Mouse (Mus musculus) midbrain, embryonic 11.5 days (tissue): ENCODE measurements at regions not wholly inside any gene's neighbourhood (a gene's known extent, or its start where the extent isn't known, plus 50 kb on each side); places are given as distances from the start of the nearest gene placed in this dataset.

ENCODE experiments used
- ATAC-seq: fragments of 200-750 bp; cut with Nextera tagmentation; 2 replicates; pipeline ENCODE4 v1.8.0; 2017; ENCODE audit warnings: moderate TSS enrichment, moderate library complexity; ENCODE audit not compliant: low FRiP score
- DNase-seq: peaks from one replicate; pipeline ENCODE4 v3.0.0; 2015; ENCODE audit warnings: low spot score; ENCODE audit errors: missing footprints
- H3K27ac ChIP-seq: fragments of 300-500 bp; sonication (generic); 2 replicates; pipeline ENCODE4 v1.5.1; 2014; ENCODE audit warnings: low read depth, low read length
- H3K27me3 ChIP-seq: fragments of 300-500 bp; sonication (generic); 2 replicates; pipeline ENCODE4 v1.6.1; 2014; ENCODE audit warnings: mild to moderate bottlenecking, low read length, moderate library complexity, mixed read lengths; ENCODE audit not compliant: control insufficient read depth, insufficient read depth
- H3K36me3 ChIP-seq: fragments of 300-500 bp; sonication (generic); 2 replicates; pipeline ENCODE4 v1.6.1; 2014; ENCODE audit warnings: mild to moderate bottlenecking, low read length, moderate library complexity, mixed read lengths; ENCODE audit not compliant: control insufficient read depth, insufficient read depth
- H3K4me1 ChIP-seq: fragments of 300-500 bp; sonication (generic); 2 replicates; pipeline ENCODE4 v1.6.1; 2014; ENCODE audit warnings: low read length; ENCODE audit not compliant: control insufficient read depth, insufficient read depth
- H3K4me2 ChIP-seq: fragments of 300-500 bp; sonication (generic); 2 replicates; pipeline ENCODE4 v1.6.1; 2014; ENCODE audit warnings: mild to moderate bottlenecking, moderate library complexity
- H3K4me3 ChIP-seq: fragments of 300-500 bp; sonication (generic); 2 replicates; pipeline ENCODE4 v1.5.1; 2014; ENCODE audit warnings: low read depth, low read length
- H3K9ac ChIP-seq: fragments of 300-500 bp; sonication (generic); 2 replicates; pipeline ENCODE4 v1.6.1; 2014; ENCODE audit warnings: low read length
- H3K9me3 ChIP-seq: fragments of 300-500 bp; sonication (generic); 2 replicates; pipeline ENCODE4 v1.6.1; 2016; ENCODE audit warnings: low read length; ENCODE audit not compliant: control insufficient read depth
- WGBS: fragments of 180-500 bp; shearing (Covaris S2); extraction: QIAGEN DNeasy Blood & Tissue Kit; methylation state at CpG from one replicate; pipeline ENCODE4 v1.1.7; 2014; 5-methylcytosine and 5-hydroxymethylcytosine counted together

DNA sequence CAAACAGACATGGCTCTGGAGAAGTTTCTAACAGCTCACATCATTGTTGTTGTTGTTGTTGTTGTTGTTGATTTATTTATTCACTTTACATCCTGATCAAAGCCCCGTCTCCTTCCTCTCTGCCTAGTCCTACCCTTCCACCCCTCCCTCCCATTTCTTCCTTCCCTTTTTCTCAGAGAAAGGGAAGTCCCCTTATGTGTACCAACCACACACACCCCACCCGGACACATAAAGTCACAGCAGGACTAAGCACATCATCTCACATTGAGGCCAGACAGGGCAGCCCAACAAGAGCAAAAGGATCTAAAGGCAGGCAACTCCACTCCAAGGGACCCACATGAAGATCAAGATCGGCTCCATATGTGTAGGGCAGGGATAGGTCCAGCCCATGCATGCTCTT lies 130.1 kb upstream of the Cdyl start:
- Histone ChIP-seq H3K36me3 (no peaks in the 10 kb centered on the region), H3K9ac (no peak overlapping the region), H3K27ac (no peak overlapping the region), H3K4me3 (no peak overlapping the region), H3K27me3 (no peaks in the 10 kb centered on the region), H3K4me2 (no peak overlapping the region), H3K4me1 (no peaks in the 10 kb centered on the region), H3K9me3 (no peaks in the 10 kb centered on the region)
- WGBS = 88% methylated on average over 3 of the region's 3 CpGs
- DNase-seq (no peak), ATAC-seq (no peak)

DNA sequence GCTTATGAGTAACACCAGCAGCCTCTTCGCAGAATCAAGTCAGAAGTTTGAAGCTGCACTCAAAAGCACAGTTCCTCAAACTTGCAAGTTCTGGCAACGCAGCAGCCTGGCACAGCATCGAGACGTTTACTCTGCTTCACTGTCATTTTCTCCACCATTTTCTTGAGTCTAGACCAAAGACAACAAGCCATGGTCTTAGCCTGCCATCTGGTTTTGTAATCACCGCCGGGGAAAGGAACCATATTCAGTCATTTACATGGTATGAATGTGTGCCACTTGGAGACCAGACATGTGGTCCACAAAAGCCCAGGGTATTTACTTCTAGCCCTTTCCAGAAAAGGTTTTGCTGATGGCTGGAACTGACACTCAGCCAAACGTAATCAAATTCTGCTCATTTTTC lies 122.5 kb upstream of the Cdyl start:
- DNase-seq = no peak
- H3K27me3 ChIP-seq = no peaks in the 10 kb centered on the region
- WGBS = 85% methylated on average over 7 of the region's 7 CpGs
- H3K36me3 ChIP-seq = no peaks in the 10 kb centered on the region
- H3K4me3 ChIP-seq = no peak overlapping the region
- no peak for ATAC-seq
- no peak overlapping the region for H3K4me2 ChIP-seq
- no peaks in the 10 kb centered on the region for H3K9me3 ChIP-seq
- no peak overlapping the region for H3K27ac ChIP-seq
- H3K4me1 ChIP-seq = no peaks in the 10 kb centered on the region
- H3K9ac ChIP-seq = no peak overlapping the region

DNA sequence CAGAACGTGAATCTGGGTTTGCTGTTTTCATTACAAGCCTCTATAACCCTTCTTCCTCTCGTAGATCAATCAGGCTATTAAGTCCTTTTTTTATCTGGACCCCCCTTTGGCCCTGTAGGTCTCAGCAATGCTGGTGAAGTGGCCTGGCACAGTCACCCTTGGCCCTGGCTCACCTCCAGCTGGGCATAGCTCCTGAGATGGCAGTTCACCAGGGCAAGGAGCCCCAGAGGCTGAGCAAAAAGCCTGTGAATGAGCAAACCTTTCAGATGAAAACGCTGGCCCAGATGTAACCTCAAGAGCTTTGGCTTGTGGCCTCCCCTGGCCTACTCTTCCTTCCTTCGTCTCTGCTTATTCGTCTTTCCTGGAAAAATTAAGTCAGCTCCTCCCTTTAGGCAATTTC lies 121.7 kb upstream of the Cdyl start:
- no peaks in the 10 kb centered on the region for H3K4me1 ChIP-seq
- H3K9ac ChIP-seq = no peak overlapping the region
- no peak overlapping the region for H3K4me3 ChIP-seq
- no peak for ATAC-seq
- H3K4me2 ChIP-seq = no peak overlapping the region
- H3K9me3 ChIP-seq = no peaks in the 10 kb centered on the region
- no peak for DNase-seq
- no peaks in the 10 kb centered on the region for H3K27me3 ChIP-seq
- no peaks in the 10 kb centered on the region for H3K36me3 ChIP-seq
- WGBS = 81% methylated on average over 5 of the region's 5 CpGs
- H3K27ac ChIP-seq = no peak overlapping the region

DNA sequence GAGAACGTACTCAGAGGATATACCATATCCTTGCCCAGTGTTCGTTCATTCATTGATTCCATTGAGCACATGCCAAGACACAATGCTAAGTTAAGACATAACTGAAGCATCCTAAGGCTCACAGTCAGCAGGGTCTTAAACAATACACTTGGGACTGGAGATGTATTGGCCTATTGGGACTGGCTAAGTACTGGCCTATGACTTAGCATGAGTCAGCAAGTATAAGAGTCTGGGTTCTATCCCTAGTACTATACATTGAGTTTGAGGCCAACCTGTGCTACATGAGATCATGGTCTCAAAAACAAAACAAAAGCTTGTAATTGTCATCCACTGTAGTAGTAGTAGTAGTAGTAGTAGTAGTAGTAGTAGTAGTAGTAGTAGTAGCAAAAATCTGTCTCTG lies 119.2 kb upstream of the Cdyl start:
- H3K4me3 ChIP-seq = no peak overlapping the region
- H3K4me2 ChIP-seq = no peak overlapping the region
- H3K4me1 ChIP-seq = no peaks in the 10 kb centered on the region
- ATAC-seq (no peak), DNase-seq (no peak)
- no peaks in the 10 kb centered on the region for H3K36me3 ChIP-seq
- 83% methylated on average over 2 of the region's 2 CpGs for WGBS
- no peaks in the 10 kb centered on the region for H3K27me3 ChIP-seq
- H3K9me3 ChIP-seq = no peaks in the 10 kb centered on the region
- no peak overlapping the region for H3K9ac ChIP-seq
- no peak overlapping the region for H3K27ac ChIP-seq

DNA sequence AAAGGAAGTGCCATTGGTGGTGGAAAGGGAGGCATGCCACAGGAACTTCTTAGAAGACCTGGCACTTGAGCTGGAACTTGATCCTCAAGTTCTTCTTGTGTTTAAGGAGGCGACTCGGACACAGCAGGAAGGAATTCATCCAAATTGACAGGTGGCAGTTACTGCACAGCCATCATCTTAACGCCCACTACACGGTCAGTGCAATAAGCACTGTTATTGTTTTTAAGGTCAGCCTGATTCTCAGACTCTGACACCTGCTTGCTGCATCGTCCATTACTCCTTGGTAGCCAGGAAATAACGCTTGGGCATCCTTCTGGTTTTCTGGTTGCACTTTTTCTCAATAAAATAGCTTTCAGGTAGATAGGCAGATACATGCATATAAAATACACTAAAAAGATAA lies 118.6 kb upstream of the Cdyl start:
- no peaks in the 10 kb centered on the region for H3K9me3 ChIP-seq
- no peaks in the 10 kb centered on the region for H3K4me1 ChIP-seq
- no peaks in the 10 kb centered on the region for H3K36me3 ChIP-seq
- DNase-seq = no peak
- no peak overlapping the region for H3K27ac ChIP-seq
- 82% methylated on average over 6 of the region's 6 CpGs for WGBS
- H3K9ac ChIP-seq = no peak overlapping the region
- ATAC-seq = no peak
- no peak overlapping the region for H3K4me3 ChIP-seq
- H3K27me3 ChIP-seq = no peaks in the 10 kb centered on the region
- H3K4me2 ChIP-seq = no peak overlapping the region

DNA sequence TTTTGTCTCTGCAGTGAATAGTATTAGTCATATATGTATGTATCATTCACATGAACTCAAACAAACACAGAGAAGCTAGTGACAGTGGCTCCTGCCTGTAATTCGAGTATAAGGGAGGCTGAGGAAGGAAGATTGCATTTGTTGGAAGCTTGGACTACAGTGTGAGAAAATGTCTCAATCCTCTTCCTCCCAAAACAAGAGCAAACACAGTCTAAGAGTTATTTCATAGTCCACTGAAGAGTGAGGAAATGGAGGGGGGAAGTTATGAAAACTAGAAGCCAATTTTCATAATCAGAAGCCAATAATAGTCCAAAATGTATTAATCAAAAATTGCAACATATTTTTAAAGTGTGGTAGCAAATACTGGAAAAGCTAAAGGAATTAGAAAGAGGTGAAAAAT lies 95.6 kb upstream of the Cdyl start:
- H3K27ac ChIP-seq = no peak overlapping the region
- H3K9me3 ChIP-seq = no peaks in the 10 kb centered on the region
- DNase-seq = no peak
- WGBS = 39% methylated on average over 1 of the region's 1 CpGs
- H3K27me3 ChIP-seq = no peaks in the 10 kb centered on the region
- no peak overlapping the region for H3K4me2 ChIP-seq
- no peaks in the 10 kb centered on the region for H3K36me3 ChIP-seq
- H3K4me1 ChIP-seq = no peaks in the 10 kb centered on the region
- no peak for ATAC-seq
- H3K9ac ChIP-seq = no peak overlapping the region
- H3K4me3 ChIP-seq = no peak overlapping the region

DNA sequence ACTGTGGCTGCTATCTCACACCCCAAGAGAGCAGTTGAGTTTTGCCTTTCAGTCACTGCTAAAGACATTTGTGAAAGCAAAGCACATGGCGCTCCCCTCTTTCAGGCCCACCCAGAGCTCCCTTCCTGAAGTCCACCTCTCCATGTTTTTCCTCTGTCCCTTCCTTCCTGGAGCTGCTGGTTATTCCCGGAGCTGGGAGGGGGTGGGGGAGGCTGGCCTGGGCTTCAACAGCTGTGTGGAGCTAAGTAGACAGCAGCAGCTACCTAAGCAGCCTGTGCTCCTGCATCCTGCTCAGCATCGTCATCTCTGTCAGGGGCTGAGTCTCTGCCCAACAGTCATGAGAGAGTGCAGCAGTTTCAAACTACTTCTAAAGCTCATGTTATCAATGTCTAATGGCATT lies 78.0 kb upstream of the Cdyl start:
- ATAC-seq (peak; percentile 69), DNase-seq (peak; percentile 89)
- no peak overlapping the region for H3K27ac ChIP-seq
- WGBS = 11% methylated on average over 3 of the region's 3 CpGs
- H3K4me1 ChIP-seq = no peaks in the 10 kb centered on the region
- H3K27me3 ChIP-seq = no peaks in the 10 kb centered on the region
- H3K4me2 ChIP-seq = no peak overlapping the region
- H3K9me3 ChIP-seq = no peaks in the 10 kb centered on the region
- no peaks in the 10 kb centered on the region for H3K36me3 ChIP-seq
- H3K9ac ChIP-seq = no peak overlapping the region
- no peak overlapping the region for H3K4me3 ChIP-seq

DNA sequence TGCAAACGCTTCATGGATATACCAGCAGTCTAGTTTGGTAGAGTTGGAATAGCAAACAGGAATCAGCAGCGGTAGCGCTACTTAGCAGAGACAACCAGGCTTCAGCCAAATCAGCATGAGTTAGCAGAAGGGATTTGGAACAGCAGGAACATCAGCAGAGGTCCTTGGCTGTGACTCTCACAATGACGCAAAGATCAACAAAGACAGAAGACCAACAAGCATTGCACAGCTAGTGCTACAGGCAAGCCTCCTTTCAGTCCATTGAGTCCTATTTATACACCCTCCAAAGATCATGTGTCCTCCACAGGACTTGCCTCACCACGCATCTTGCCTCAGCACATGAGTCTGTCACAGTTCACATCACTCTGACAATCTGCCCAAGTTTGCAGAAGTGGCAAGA lies 61.6 kb upstream of the Cdyl start:
- Histone ChIP-seq H3K9ac (no peak overlapping the region), H3K4me3 (no peak overlapping the region), H3K27me3 (no peaks in the 10 kb centered on the region), H3K9me3 (no peaks in the 10 kb centered on the region), H3K4me1 (no peaks in the 10 kb centered on the region), H3K27ac (no peak overlapping the region), H3K36me3 (no peaks in the 10 kb centered on the region), H3K4me2 (no peak overlapping the region)
- DNase-seq (no peak), ATAC-seq (no peak)
- WGBS = 85% methylated on average over 5 of the region's 5 CpGs

DNA sequence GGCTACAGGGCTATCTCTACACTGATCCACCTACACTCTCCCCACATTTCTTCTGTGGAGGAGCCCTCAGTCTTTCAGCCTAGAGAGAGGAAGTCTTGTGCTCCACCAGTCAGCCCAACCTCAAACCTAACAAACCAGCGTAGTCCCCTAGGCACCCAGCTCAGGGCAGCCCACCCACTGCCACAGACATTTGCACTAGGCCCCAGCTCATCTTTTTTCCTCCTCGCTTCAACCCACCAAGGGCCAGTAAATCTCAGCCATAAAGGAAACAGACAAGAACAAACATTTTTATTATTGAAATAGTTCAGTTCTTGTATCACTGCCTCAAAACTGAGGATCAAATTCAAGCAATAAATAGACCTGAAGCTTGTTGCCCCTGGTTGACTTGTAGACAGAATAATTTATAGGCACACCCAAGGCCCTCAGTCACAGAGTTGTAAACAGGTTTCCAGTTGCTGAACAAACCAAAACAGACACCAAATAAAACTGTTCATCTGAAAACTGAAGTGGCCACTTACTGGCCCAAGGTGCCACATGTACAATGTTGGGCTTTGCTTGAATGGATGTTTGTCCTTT lies 58.0 kb upstream of the Cdyl start:
- H3K9ac ChIP-seq = no peak overlapping the region
- WGBS = 91% methylated on average over 2 of the region's 2 CpGs
- H3K4me1 ChIP-seq = no peaks in the 10 kb centered on the region
- DNase-seq = no peak
- H3K4me2 ChIP-seq = no peak overlapping the region
- no peak overlapping the region for H3K27ac ChIP-seq
- H3K36me3 ChIP-seq = no peaks in the 10 kb centered on the region
- H3K9me3 ChIP-seq = no peaks in the 10 kb centered on the region
- H3K4me3 ChIP-seq = no peak overlapping the region
- no peak for ATAC-seq
- H3K27me3 ChIP-seq = no peaks in the 10 kb centered on the region

DNA sequence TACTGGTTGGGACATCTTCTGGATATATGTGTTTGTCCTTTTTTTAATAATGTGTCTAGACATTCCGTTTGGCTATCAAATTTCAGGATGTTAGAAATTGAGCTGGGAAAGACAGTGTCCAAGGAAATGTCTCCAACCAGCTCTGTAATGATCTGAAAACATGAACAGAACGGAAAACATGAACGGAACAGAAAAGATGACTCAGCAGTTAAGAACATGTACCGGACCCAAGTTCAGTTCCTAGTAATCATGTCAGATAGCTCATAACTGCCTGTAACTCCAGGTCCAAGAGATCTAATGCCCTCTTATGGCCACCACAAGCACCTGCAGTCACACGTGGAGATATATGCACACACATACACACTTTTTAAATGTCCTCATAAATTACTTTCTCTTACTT lies 56.6 kb upstream of the Cdyl start:
- 92% methylated on average over 5 of the region's 5 CpGs for WGBS

More for the DNA sequence above, 56.6 kb upstream of the Cdyl start:
- H3K9ac ChIP-seq = no peak overlapping the region
- DNase-seq = no peak
- H3K4me3 ChIP-seq = no peak overlapping the region
- no peaks in the 10 kb centered on the region for H3K36me3 ChIP-seq
- H3K4me2 ChIP-seq = no peak overlapping the region
- no peaks in the 10 kb centered on the region for H3K9me3 ChIP-seq
- no peak for ATAC-seq
- no peaks in the 10 kb centered on the region for H3K27me3 ChIP-seq
- H3K4me1 ChIP-seq = no peaks in the 10 kb centered on the region
- H3K27ac ChIP-seq = no peak overlapping the region
